ENCODE assay signal across 11 mouse cellular contexts in genomic region chr3:32334901-32335300, GRCm38 (mm10). TPM values are rescaled to one million over a fixed set of nuclear protein-coding genes. Genes with fewer than 3 reads are reported as not detected.
A peak's percentile ranks its signal among the peaks of the same experiment; 100 is the strongest.
DNase-seq lines count a peak whose midpoint lies in the region; ATAC-seq lines count a peak whose summit lies in the region.
"Had no signal": no experiment of that assay in that cellular context is flagged by ENCODE, and none has a peak within 500 bp of the region (broad histone marks: within the 10 kb centered on the region; RNA-seq: fewer than 3 reads in every experiment).

No protein-coding gene starts in this region.

- peak; percentile 8 for DNase-seq in adrenal gland, adult 2 months
- no peak for DNase-seq in adrenal gland, postnatal 10 days
- DNase-seq in left cerebral cortex, postnatal 4 days = peak; percentile 25
- DNase-seq in left cerebral cortex, adult 18-20 months (ENCODE audit: low spot score in 2 of 2) = no peak
- DNase-seq in kidney, postnatal 14 days = peak; percentile 55
- DNase-seq in T-cell, adult 2 months (ENCODE audit: low spot score) = no peak
- DNase-seq: adrenal gland, adult 8-10 months; cerebellum, adult 8-10 months had no signal

- intact Hi-C loops in left cerebral cortex, postnatal 4 days (cut with DNase I) = loop anchor here (2.0 to 10.0 kb wide), 2 partner anchors 110 to 174 kb away; no protein-coding TSS in a partner anchor

- 0 out of 2 replicates have a peak, but pooled peaks have one; percentile 29 for ATAC-seq in megakaryocyte progenitor cell, adult 5-6 weeks (replicated peaks; ENCODE audit: poor library complexity)
- no peak for ATAC-seq in monocyte, adult 5-6 weeks (replicated peaks; ENCODE audit: insufficient number of reproducible peaks, low FRiP score, low TSS enrichment, poor library complexity, severe bottlenecking)
- ATAC-seq: inflammation-experienced regulatory T-cells, adult 6 months had no signal

RNA-seq across cellular contexts. Expression of gene Zmat3, which starts 30.9 kb away (rescaled TPM):
- total RNA-seq in adrenal gland, adult 2 months (2021) = 10 to 100 TPM; 17.7 to 18.2 TPM
- polyA plus RNA-seq in adrenal gland, adult 2 months (2012; rRNA removed) = 8.0 and 11.8 TPM in 2 replicates
- 10 to 100 TPM; 13.3 to 14.8 TPM for total RNA-seq in adrenal gland, postnatal 10 days (2021)
- total RNA-seq in left cerebral cortex, postnatal 4 days (2021) = 10 to 100 TPM; 41.2 to 43.3 TPM
- 10 to 100 TPM; 76.3 to 78.7 TPM for total RNA-seq in left cerebral cortex, adult 18-20 months (2021)
- 1.9 TPM in 2 replicates for total RNA-seq in megakaryocyte progenitor cell, adult 5-6 weeks (2015)
- total RNA-seq in megakaryocyte progenitor cell, adult 5-6 weeks (2017) = 0.12 and 0.64 TPM in 2 replicates
- total RNA-seq in monocyte, adult 5-6 weeks (2017) = 1.1 to 3.1 TPM (median 1.2 TPM) in 3 replicates

Comparison
In these comparisons a context has a peak if more than half of its experiments do, and no peak if none do; other contexts are left out.
1. DNase-seq: peak in adrenal gland, adult 2 months (single experiment), left cerebral cortex, postnatal 4 days (single experiment) and kidney, postnatal 14 days (single experiment); none in adrenal gland, postnatal 10 days (single experiment), left cerebral cortex, adult 18-20 months (0 of 2) and T-cell, adult 2 months (single experiment).